Mouse (Mus musculus) brain, embryonic 14.5 days (tissue): ENCODE measurements around the gene Egln1.

Experiments used
- CTCF ChIP-seq: fragments of 200-500 bp; IDR thresholded peaks from 2 replicates; pipeline ENCODE4 v1.5.1; 2012; ENCODE audit warnings: inconsistent platforms, mild to moderate bottlenecking, moderate library complexity, borderline replicate concordance; ENCODE audit not compliant: insufficient read depth, insufficient read length; ENCODE audit errors: extremely low read depth
- POLR2A ChIP-seq: fragments of 200-500 bp; IDR thresholded peaks from 2 replicates; pipeline ENCODE4 v1.6.1; 2012; ENCODE audit warnings: mild to moderate bottlenecking, inconsistent platforms, borderline replicate concordance; ENCODE audit not compliant: poor library complexity, insufficient read depth, insufficient read length, severe bottlenecking; ENCODE audit errors: extremely low read depth

DNA sequence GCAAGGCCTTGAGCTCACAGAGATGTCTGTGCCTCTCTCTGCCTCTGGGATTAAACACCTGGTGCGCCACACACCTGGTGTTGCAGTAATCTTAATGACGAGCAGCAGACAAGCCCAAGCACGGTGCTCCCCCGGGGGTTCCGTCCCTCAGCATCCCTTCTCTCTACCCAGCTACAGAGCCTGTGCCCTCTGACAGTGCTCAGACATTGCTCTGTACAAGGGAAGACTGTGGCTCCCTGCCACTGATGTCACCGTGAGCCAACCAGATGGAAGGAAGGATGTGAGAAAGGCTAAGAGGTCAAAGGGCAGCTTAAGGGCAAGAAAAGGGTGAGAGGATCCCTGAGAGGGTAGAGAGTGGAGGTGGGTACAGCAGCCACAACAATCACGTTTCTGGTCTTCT lies 4.7 kb downstream of the Egln1 start:
- TF ChIP-seq CTCF: no peak
- TF ChIP-seq POLR2A: no peak
